Mouse (Mus musculus) brain, adult 2 months (tissue): ENCODE results near the gene 1700016D06Rik.
A peak's percentile ranks its signal among the peaks of the same experiment; 100 is the strongest.

Experiments used
- DNase-seq: peaks from one replicate; pipeline ENCODE4 v3.0.0; 2011; ENCODE audit warnings: low read depth, low spot score

Gene 1700016D06Rik

DNA sequence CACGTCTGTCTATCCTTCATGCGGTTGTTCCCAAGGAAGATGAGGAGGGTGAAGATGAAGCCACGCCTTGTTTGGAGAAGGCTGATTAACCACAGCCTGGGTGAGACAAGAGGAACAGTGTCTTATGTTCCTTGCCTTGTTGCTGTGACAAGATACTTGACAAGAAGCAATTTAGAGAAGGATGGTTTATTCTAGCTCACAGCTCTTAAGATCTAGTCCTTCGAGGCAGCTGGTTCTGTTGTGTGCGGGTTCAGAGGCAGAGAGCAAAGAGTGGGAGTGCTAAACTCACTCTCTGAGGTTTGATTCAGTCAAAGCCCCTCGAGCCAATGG, at the start of gene 1700016D06Rik:
Gene 1700016D06Rik (minus strand): TSS at position 31 of the 330 bp plus-strand sequence.
- no peak for DNase-seq

DNA sequence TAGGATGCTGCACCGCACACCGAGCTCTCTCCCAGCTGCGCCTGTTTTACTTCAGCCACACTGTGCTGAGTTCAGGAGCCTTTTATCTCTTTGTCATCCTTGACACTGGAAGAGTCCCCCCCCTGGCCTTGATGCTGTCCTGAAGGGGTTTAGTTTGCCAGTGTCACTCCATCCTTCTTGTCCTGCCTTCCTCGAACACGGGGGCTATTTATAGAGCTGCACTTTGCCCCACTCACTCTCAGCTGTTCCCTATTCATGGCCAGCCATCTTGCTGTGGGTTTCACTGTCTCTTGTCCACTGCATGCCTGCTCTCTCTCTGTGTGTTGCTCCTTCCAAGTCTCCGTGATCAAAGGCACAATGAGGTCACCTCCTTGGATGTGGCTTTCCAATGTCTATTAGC, 48.6 kb upstream of the 1700016D06Rik start:
- DNase-seq: no peak

DNA sequence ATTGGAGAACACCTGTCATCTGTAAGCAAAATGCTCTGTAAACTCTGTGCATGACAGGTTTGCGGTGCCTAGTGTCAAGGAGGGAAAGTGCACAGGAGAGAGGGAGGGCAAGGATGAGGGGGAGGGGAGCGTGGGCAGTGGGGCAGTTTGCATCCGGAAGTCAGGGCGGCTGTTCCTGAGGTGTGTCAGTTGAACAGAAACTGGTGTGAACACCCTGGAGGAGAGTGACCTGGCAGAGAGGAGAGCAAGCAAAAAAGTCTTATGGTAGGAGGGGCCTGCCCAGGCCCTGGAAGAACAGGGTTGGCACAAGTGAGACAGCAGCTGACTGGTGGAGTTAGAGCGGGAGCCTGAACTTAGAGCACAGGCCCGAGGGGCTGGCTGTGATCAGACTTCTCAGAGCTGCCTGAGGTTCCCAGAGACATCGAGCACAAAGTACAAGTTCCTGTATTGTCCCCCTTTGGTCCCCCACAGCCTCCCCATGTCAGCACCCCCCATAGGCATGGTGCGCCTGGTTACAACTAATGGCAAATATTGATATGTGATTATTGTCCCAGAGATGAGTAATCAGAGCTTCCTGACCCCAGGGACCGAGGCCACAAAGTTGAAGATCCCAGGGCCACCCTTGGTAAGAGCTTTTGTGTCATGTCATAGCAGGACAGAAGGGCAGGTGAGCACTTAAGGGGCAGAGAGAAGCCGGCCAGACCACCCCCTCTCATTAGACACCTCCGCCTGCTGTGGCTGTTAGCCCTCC, 46.2 kb upstream of the 1700016D06Rik start:
- no peak for DNase-seq

DNA sequence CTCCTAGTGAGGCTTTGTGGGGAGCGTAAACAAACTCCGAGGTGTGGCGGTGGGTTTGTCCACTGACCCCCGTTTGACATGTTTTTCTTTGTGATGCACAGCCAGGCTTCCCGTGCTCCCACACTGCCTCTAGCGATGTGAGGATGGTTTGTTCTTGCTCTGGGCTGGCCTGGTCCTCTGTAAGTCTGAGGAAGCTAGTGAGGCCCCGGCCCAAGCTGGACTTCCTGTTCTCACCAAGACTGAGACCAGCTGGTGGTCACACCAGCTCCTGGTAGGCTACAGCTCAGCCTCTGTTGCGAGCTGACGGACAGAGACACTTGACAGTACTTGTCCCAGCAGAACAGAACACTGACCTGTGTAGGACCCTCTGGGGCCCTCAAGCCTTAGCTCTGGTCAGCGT, 42.7 kb upstream of the 1700016D06Rik start:
- DNase-seq: no peak

DNA sequence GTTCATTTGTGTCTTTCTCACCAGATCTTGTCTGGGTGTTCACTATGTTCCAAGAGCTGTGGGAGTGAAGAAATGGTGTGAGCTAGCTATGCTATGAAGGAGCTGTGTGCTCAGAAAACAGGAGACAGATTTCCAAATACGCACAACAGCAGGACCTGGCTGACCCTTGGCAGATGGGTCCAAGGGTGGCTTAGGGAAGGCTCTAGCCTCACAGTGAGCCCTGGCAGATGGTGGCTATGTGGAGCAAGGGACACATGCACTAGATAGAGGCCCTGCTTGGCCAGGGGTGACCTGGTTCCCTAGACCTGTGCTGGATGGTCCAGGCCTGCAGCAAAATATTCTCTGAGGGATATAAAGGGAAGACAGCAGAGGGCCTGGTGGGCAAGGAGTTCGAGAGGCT, 40.0 kb upstream of the 1700016D06Rik start:
- DNase-seq: peak; percentile 75

DNA sequence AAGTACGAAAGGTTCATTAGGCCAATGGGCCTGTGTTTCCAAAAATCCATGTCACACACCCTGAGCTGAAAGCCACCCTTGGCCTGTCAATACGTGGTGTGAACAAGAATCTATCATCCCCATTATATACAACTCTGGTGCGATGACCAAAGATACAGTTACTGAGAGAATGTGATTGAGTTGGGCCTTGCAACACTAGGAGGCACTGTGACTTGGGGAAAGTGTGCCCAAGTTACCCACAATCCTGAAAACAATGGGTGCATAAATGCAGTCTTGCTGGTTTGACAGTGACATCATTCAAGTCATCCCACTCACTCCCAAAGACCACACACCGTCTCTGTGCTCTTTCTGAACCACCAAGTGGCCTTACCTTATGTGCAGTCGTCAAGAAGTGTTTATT, 38.2 kb upstream of the 1700016D06Rik start:
- DNase-seq: no peak

DNA sequence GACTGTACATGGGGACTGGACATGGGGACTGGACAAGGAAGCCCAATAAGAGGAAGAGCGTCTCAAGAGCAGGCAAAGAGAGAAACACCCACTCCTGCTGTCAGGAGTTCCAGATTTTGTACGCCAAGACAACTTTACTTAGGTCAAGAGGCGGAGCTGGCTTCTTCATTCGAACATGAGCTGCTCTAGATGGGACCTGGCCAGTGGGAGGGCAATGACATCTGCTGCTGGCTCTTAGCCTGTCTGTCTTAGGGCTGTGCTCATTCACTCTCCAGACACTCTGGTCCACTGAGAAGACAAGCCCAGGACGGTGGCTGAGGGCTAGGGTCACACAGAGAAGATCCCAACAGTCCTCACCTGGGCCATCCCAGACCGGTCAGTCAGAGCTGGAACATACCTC, 36.2 kb upstream of the 1700016D06Rik start:
- DNase-seq: peak; percentile 51

DNA sequence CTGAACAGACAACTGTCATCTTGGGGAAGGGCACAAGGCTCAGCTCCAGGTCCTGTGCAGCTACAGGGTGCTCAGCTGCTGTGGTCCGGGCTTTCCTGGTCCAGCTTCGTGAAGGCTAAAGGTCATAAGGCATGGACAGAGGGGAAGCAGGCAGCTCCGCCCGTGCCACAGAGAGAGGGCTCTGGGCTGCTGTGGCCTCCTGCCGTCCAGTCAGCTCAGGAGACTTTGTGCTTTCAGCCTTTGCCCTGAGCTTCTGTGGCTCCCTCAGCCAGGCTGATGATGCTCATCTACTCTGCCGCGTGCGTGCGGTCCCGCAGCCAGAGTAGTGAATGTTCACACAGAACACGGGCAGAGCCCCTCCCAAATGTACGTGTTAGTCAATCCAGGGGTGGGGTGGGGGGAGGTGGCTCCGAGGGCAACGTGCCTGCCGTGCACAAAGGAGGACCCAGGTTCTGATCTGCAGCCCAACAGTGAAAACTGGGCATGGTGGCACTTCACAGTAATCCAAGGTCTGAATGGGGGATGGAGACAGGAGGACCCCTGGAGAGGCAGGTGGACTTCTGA, 34.9 kb upstream of the 1700016D06Rik start:
- no peak for DNase-seq

DNA sequence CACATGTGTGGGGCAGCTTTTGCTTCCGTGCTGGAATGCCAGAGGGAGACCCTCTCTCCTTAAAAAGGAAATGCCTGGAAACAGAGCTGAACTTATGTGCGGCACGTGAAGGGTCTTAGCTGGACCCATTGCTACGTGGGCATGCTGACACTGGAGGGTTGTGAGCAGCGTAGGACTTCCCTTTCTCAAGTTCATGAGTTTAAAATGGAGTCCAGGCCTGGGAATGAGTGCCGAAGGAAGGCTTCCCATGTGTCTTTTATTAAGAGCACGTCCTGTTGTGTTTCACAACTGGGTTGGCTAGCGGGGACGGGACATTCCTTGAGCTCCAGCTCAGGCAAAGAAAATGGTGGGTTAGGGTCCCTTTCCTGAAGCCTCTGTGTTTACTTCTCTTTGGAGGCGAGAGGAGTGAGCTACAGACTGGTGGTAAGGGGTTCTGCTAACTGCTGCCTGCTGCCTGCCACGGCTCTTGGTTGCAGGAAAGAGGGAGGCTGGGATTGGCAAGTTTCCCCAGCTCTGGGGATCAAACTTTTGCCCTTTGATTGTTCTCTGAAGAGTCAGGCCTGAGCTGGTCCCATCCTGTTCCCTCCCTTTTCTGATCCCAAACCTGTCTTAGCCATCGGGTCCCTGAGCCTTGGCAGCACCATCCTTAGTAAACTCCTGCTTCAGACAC, 29.5 kb upstream of the 1700016D06Rik start:
- DNase-seq: no peak

DNA sequence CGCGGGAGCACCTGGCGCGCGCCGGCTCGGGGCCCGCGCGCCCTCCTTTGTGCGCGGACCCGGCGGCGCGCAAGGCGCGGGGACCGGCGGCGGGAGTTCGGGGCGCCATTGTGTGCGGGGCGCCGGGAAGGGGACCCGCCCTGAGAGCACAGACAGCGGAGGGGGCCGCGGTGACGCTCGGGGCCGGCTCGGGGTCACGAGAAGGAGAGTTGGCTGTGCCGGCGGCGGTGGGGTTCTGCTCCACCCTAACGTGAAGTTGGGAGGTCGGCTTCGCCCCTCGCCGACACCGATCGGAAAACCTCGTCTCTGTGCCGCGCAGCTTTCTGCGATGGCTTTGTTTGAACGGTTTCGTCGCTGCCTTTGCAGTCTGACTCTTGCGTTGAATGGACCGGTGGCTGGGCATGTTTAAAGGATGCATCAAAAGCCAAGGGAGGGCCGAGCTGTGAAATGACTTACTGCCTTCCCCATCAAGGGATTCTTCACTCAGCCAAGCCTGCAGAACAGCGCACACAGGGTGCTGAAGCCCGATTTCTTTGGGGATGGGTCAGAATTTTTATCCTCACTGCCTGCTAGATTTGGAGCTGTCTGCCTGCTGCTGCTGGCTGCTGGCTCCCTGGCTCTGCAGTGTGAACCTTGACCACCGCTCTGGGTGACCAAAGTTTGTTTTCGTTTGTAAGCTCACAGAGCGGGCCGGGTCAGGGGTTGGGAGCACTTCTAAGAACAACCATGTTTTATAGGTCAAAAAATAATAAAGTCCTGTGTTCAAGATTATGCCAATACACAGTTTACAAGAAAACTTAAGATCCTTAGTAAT, 27.8 kb upstream of the 1700016D06Rik start:
- peak; percentile 67 for DNase-seq

DNA sequence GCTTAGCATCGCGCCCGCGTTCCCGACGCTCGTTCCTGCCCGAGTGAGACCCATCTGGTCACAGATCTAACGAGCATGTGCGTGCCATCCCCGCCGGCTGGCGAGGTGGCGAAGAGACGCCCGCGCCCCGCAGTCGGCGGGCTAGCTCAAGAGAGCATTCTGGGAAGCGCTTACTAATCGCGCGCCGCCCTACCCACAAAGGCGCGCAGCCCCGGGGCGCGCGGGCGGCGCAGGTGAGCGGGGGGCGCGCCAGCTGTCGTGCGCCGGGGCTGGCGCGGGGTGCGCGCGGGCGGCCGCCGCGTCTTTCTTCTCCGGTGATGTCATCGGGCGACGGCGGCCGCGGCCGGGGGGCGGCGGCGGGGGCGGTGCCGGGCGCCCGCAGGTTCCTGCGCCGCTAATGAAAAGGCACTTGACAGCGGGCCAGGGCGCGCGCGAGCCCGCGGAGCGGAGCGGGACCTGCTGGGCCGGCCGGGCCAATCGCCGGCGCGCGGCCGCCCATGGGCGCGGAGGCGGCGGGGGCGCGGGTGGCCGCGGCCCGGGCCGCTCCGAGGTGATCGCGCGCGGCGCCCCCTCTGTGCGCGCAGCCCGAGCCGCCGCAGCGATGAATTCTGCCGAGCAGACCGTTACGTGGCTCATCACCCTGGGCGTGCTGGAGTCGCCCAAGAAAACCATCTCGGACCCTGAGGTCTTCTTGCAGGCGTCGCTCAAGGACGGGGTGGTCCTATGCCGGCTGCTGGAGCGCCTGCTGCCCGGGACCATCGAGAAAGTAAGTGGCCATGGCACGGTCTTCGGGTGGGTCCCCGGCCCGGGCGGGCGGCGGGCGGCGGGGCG, 27.0 kb upstream of the 1700016D06Rik start, which contains the start of gene Arhgef7:
Gene Arhgef7 (plus strand): TSS at position 71 of the 831 bp plus-strand sequence.
- DNase-seq: peak; percentile 95

DNA sequence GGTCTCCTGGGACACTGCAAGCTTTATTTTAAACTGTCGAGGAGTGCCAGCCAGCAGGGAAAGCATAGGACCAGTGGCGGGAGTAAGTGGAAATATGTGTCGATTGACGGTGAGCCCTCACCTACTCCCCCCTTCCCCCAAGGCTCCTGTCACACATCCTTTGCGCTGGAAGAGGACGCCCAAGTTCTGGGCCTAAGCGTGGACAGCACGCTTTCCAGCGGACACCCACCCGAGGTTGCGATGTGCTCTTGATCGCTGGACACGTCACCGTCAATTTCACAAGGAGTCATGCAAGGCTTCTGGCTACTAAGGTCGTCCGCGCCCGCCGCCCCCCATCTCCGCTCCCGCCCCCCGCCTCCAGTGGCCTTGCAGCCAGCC, 26.4 kb upstream of the 1700016D06Rik start:
- no peak for DNase-seq

DNA sequence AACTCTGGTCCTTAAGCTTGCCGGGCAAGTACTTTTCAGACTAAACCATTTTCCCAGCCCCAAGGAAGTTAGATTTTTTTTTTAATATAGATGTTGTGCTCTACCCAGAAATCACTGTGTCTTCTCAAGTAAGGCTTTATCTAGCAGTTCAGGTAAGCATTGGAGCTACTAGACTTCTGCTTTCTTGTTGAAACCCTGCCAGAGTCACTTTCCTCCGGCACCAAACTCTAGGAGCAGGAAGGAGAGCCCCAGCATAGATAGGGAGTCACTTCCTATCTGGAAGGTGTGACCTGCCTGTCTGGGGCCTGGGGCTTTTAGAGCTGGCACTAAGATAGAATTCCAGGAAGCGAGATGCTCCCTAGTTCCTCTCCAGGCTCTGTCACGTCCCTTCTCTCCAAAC, 16.3 kb upstream of the 1700016D06Rik start:
- no peak for DNase-seq

DNA sequence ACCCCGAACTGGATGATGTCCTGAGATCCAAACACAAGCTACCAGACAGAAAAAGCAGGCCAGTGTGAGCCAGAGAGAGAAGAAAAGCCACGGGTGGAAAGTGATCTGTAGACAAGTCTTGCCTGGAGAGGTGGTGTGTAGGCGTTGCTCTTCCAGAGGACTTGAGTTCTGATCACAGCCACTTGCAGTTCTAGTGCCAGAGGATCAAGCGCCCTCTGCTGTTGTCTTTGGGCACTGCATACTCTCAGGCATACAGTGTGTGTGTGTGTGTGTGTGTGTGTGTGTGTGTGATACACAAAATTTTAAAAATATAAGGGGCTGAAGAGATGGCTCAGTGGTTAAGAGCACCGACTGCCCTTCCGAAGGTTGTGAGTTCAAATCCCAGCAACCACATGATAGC, 11.4 kb upstream of the 1700016D06Rik start:
- no peak for DNase-seq

DNA sequence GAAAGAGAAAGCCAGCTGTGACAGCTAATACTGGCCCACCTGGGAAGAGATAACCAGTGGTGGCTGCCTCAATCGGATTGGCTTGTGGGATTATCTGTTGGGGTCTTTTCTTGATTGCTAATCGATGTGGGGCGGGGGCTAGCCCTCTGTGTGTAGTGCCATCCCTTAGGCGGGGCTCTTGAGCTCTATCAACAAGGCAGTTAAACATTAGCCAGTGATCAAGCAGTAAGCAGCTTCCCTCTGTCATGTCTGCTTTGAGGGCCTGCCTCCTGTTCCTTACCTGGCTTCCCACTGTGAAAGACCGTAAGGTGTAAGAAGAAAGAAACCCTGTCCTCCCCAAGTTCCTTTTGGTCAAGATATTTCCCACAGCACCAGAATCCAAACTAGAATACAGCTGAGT, 9.6 kb upstream of the 1700016D06Rik start:
- no peak for DNase-seq

DNA sequence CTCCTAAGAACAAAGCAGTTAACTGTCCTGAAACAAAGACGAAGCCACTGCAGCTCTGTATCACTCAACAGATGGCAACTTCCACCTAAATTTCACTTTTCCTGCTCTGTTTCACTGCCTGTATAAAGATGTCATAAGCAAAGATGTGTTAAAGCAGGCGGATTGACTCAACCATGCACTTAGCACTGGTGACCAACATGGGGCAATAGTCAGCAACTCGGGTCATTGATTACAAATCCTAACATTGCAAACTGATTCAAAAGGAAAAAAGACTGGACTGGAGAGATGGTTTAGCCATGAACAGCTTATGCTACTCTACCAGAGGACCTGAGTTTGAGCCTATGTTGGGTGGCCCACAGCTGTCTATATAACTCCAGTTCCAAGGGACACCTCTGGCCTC, 8.7 kb upstream of the 1700016D06Rik start:
- DNase-seq: no peak

DNA sequence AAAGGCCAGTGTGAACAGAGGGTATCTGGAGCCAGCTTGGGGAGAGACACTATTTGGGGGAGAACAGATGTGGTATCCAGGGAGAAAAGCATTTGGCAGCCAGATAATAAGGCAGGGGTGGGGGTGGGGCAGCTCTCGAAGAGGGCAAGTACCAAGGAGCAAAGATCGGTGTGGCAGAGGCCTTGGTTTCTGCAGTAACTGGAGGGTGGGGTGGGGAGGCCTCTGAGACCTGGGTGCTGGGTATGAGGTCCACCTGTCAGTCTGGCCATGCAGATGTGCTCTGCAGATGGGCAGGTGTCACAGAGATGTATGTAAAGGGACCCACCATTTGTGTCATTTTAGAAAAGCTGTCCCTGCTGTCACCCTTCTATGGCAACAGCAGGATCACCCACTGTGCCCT, 8.0 kb upstream of the 1700016D06Rik start:
- DNase-seq: no peak

DNA sequence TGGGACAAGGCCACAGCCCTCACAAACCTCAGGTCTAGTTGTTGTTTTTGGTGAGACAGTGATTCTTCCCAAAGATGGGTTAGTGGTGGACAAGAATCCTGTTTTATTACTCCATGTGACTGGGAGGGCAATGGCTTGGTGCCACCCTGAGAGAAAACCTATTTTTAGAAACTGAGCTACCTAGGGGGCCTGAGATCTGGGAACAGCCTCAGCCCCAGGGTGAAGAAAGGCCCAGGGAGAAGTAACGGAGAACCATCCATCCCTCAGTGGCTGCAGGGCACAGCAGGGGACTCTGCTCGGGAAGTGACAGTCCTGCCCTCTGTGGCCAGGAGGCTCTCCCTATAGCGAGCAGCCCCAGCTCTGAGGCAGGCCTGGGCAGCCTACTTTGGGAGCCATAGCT, 6.8 kb upstream of the 1700016D06Rik start:
- DNase-seq: no peak

DNA sequence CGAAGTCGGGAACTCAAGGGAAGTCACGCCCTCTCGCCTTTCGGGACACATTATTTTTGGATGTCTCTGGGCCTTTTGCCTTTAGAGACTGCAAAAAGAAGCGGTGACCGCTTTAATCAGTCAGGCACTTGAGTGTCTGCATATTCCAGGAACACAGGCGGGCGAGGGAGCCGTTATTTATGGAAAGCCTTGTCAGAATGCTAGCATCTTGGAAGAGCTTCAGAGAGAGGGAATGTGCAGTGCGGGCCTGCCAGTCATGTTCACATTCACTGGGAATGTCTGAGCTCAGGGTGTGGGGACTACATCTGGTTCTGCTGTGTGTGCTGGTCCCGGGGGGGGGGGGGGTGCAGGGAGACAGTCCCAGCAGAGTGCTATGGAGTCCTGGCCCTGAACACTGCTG, 5.0 kb upstream of the 1700016D06Rik start:
- peak; percentile 77 for DNase-seq

DNA sequence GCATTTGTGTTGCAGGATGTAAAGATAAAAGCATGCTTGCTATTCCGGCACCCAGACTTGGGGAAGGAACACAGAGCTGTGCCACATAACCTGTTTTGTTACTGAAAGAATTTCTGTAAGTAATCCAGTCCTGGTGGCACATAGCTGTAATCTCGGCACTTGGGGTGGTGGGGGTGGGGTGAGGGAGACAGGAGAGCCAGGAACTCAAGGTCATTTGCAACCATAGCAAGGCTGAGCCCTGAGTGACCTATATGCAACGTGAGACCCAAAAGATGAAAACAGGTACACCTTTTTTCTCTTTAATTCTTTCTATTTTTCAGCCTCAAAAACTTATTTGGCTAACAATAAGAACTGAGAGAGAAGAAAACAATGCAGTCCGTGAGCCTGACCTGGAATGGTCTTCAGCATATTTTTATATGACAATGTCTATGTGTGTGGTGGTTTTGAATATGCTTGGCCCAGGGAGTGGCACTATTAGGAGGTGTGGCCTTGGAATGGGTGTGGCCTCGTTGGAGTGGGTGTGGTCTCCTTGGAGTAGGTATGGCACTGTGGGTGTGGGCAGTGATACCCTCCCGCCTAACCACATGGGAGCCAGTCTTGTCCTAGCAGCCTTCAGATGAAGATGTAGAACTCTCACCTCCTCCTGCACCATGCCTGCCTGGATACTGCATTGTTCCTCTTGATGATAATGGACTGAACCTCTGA, 4.0 kb upstream of the 1700016D06Rik start:
- no peak for DNase-seq

DNA sequence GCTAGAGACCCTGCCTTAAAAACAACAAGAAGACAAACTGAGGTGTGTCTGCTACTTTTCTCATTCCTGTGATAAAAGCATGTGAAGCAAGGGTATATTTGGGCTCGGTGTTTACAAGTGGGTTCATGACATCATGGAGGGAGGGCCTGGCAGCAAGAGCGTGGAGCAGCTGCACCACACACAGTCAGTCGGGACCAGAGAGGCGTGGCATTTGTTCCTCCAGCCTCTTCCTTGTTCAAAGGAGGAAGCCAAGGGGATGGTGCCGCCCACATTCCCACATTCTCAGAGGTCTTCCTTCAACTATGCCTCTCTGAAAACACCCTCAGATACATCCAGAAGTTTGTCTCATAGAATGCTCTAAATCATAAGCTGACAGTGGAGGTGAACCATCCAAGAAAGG, 2.9 kb upstream of the 1700016D06Rik start:
- no peak for DNase-seq
